Mouse (Mus musculus): ENCODE data around the gene Atl3.
"Not testable (repeated sequence)": the region's sequence is repeated elsewhere in the genome, so short reads cannot be mapped to it uniquely, and the experiment has no call there.

Gene Atl3

DNA sequence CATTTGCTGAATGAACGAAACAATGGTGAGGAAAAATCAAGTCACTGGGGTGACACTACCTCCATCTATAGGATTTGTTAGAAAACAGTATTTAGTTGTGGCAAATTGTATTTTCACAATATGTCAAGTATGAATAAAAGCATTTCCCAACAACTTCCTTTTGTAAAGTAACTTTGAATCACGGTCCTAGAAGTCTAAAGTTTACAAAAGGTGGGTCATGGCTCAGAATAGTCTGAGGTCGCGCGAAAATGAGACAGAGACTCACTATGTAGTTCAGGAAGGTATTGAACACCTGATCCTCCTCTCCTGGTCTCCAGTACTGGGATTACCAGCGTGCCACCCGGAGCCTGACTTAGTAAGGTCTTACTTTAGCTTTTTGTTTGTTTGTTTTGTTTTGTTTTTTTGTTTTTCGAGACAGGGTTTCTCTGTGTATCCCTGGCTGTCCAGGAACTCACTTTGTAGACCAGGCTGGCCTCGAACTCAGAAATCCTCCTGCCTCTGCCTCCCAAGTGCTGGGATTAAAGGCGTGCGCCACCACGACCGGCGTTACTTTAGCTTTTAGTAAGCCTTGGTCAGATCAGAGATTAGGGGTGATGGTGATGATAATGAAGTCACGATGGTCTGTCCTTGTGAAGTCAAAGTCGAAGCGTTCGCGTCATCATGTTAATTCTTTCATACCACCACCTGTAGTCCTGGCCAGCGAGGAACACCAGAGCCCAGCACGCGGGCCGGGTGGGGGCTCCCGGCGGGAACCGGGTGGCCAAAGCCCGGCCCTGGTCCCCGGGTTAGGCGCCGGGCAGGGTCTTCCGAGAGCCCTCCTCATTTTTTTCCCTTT lies at the start of gene Atl3:
Atl3 (plus strand) TSS at position 689 of the 835 bp plus-strand sequence.
- no peak for DNase-seq

DNA sequence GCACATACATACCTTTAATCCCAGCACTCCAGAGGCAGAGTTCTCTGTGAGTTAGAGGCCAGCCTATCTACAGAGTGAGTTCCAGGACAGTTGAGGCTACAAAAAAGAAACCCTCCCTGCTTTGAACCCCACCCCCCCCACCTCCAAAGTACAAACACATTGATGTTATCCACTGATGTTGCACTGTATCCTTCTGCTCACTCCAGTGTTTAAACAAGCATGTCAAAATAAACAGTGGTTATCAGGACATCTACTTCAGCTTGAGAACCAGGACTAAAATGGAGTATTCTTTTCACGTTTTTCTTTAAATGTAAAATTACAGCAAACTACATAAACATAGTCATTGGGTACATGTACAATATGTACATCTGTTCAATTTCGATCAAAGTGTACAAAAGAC lies 48.7 kb upstream of the Atl3 start:
- no peak for DNase-seq

DNA sequence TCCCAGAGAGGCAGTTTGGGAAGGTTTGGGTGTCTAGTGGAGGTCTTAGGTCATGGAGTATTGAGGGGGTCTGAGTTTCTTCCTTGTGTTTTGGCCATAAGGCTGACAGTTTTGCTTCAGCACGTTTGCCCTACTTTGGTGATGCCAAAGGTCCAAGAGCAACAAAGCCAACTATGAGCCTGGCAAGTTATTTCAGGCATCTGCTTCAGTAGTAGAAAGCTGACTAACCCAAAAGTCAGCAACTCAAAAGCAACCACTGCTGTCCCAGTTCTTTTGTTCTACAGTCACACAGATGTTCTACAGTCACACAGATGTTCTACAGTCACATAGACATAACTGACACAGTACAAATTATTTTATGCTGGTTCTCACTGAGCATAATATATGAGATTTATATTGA lies 48.2 kb upstream of the Atl3 start:
- peak in 1 of 2 experiments; percentile 16 for DNase-seq

DNA sequence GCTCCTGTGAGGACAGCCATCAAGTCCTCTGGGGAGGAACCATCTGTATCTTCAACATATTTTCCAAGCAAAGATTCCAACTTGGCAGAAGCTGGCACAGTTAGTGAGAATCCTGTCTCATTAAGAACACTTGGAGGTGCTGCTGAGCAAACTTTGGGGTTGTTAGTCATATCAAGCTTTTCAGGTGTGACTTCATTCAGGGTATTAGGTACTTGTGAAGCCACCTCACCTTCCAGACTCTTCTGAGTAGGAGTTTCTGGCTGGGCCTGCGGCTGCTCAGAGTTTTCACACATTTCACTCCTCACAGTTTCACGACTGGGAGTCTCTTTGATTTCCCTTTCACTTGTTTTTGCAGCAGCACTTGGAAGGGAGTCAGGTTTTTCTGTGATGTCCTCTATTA lies 37.0 kb upstream of the Atl3 start:
- peak in 1 of 2 experiments; percentile 10 for DNase-seq

DNA sequence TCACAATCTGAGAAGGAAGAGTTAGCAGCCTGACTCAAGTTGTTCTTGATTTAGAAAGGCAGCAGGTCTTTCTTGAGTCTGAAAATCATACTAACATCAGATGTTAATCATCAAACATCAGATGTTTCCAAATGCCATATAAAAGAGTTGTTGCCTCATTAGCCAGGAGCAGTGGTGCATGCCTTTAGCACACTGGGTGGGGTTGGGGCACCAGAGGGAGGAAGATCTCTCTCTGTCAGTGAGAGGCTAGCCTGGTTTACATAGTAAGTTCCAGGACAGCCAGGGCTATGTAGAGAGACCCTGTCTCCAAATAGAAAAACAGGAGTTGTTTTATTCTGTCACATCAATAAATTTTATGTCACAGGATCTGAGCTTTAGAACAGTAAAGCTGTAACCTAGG lies 34.9 kb upstream of the Atl3 start:
- peak; percentile 42 to 43 for DNase-seq

DNA sequence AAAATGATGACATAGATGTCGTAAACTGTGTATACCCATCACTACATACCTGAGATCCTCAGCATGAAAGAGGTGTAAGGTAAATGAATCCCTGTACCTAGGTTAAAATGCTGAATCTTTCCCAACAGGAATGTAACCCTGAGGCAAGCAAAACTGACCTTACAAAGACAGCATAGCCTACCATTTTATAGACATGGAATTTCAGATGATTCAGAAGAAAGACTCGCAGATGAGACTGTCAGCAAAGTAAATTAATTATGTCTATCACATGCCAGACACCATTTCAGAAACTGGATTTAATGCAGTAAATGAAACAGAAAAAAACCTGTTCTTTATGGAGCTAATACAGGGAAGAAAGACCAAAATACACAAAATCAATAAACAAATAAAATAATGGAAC lies 34.5 kb upstream of the Atl3 start:
- DNase-seq, result no peak

DNA sequence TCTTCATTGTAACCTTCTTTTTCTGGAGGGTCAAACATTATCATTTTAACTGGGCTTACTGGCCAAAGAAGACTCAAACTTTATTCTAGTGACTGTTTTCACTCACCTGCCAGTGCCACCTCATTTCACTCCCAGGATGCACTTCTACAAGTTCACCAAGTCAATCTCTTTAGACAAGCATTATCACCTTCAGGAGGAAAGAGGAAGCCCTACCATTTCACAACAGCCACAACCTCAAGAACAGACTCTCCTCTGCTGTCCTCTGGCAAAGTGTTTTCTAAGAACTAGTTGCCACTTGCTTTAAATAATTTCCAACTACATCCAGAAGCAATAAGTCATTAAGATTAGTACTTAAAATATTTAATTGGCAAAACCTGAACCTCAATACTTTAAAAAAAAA lies 25.9 kb upstream of the Atl3 start:
- DNase-seq, result no peak

DNA sequence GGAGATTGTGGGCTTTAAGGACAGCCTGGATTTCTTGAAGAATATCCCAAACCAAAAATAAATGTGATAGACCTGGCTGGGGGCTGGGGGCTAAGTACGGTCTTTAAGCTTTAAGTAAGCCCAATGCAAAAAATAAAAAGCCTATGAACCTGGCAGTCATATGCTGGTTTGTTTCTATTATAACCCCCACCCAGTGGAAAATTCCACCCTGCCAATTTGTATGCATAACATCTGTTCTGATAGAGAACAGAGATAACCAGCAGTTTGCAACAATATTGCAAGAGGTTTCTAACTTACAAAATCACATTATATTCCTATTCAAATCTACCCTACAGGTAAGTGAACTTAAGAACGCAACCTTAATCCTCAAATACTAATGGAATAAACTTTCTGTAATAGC lies 23.2 kb upstream of the Atl3 start:
- DNase-seq, result no peak

DNA sequence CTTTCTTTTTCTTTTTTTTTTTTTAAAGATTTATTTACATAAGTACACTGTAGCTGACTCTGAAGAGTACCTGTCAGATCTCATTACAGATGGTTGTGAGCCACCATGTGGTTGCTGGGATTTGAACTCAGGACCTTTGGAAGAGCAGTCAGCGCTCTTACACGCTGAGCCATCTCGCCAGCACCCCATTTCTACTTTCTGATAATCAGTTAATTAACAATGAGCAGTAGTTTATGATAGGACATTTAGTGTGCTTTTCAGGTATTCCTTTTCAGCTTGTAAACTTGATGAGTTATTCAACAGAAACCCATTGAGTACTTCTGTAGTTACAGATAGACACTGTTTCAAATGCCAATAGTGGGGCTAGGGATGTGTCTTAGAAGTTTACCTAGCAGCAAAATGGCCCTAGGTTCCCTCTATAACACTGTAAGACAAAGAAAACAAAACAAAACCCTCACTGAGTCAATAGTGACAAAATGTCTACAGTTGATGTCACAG lies 14.0 kb upstream of the Atl3 start:
- no peak for DNase-seq

DNA sequence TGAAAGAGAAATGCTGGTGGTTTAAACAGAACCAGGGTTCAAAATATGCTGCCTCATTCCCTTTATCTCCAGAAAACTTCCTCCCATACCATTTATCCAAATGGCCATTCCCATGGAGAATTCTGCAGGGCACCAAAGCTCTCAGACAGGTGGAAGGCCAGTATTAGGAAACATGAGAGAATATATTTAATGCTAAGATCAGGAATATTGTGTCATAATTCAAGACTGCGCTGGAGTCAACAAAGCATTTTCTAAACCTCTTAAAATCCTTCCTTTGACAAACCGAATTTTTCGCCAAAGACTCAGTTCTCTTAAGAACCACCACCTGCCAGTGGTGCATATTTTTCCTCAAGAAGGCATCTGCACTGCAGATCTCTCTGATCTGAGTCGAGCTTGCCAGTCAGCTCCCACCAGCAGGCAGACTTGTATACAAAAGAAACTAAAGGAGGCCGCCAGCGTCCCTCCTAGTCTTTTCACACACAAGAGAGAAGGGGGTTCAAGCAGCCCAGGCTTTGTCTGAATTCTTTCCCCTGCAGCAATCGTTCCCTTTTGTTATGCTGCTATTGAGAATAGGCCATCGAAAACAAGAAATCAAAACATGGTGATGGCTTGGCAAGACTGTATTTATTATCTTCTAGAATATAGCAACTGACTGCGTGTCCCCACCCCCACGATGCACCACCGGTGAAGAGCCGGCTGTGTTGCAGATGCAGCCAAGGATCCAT lies 12.1 kb upstream of the Atl3 start:
- DNase-seq, result peak in 1 of 2 experiments; percentile 49

DNA sequence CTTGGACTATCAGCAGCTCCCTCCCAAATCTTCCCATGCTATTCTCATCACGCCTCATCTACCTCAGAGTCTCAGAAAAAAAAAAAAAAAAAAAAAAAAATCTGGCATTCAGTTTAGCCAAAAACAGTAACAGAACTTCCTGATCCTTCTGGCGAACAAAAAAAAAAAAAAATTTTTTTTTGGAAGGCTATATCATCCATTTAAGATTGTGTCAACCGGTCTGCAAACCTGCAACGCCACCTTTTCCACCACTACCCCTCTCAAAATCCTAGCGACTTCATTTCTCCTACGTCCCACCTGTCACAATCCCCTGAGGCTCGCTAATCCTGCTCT lies 11.6 kb upstream of the Atl3 start:
- no peak for DNase-seq

DNA sequence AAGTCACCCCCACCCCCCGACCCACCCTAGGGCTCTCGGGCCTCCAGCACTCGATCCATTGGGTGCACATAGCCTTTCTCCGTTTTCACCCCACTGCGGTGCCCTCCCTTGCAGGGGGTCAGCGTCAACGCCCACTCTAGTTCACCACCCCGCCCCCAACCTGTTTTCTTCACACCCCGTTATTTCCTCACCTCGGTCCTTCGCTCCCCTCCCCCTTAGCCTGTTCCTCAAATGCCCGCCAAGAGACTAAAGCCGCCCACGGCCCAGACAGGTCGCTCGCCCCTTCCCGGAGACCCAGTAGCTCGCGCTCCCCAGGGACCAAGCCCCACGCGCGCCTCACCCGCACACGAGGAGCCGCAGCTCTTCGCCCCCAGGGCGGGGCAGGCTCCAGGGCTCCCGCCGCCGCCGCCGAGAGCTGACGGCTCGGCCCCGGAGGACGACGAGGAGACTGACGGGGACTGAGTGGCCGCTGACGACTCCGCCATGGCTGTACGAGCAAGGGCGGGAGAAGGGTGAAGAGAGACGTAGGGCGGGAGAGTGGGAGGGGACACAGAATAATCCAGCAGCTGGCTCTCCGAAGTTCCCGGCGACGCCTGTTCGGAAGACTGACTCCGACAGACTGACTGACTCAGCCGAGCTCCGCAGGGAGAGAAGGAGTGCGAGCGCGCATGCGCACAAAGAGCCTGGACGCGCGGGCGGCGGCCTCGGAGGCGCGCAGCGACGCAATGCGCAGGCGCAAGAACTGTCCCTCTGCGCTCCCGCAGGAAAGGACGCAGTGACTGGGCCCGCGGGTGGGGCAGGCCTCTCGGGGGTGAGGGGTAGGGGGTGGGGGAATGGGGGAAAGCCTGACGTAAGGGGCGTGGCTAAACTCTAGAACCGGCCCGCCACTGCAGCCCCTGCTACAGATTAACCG lies 11.0 kb upstream of the Atl3 start, which contains the start of gene Rtn3:
Rtn3 (minus strand) TSS at position 683 of the 913 bp plus-strand sequence.
- DNase-seq, result peak; percentile 97 to 99

DNA sequence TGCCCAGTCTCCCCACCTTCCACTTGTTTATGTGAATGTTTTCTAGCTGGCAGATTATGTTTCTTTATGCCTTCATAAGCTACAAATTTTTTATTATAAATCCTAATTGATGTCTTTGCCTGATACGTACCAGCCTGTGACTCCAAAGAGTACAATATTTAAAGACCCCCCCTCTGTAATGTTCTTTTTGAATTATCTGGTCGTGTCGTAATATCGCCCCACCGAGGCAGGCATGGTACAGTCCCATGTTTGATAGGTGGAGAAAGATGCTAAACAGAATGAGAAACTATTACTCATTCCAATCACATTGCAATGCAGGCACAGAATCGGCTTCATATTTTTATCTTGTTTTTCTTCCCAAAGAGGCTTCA lies 10.3 kb upstream of the Atl3 start:
- DNase-seq, result no peak

DNA sequence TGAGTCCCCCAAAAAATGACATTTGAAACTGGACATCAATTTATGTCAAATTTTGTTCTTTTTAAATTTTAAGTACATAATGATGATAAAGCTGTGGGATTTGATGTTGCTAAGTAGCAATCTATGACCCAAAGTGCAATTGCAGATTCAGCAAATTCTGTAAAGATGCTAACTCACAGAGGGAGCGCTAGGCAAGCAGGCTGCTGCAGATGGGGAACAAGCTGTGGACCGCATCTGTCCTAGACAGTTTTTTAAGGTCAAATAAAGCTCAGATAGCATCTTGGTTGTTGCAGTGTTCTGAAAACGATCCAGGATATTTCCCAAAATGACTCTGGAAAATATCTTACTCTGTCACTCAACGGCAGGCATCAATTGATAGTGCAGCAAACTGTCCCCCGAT lies 9.8 kb upstream of the Atl3 start:
- no peak for DNase-seq

DNA sequence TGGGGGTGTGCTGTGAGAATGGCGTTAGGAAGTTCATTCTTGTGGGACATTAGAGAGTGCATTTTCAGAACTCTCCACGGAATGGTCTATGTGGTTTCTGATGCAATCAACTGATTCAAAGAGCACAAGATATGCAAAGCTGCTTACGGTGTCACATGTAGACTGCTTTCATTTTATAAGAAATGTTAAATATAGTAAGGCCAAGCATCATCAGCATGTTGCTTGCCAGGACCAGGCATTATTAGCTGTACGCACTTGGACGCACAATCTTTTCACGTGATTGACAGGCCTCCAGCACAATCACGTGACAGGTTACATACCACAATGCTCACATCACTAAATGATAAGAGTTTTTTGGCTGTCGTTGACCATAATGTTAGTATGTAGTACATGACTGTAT lies 6.2 kb upstream of the Atl3 start:
- DNase-seq, result no peak

DNA sequence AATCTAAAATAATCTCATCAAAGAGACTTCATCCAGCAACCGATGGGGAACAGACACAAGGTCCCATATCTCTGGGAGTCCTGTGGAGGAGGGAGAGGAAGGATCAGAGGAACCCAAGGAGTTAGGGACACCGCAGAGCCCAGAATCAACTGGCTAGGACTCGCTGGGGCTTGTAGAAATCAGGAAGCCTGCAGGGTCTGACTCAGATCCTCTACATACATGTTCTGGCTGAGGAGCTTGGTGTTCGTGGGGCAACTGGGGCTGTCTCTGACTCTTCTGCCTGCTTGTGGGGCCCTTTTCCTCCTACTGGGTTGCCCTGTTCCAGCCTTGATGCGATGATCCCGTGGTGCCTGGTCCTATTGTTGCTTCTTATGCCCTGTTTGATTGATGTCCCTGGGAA lies 1.9 kb upstream of the Atl3 start:
- DNase-seq, result no peak

DNA sequence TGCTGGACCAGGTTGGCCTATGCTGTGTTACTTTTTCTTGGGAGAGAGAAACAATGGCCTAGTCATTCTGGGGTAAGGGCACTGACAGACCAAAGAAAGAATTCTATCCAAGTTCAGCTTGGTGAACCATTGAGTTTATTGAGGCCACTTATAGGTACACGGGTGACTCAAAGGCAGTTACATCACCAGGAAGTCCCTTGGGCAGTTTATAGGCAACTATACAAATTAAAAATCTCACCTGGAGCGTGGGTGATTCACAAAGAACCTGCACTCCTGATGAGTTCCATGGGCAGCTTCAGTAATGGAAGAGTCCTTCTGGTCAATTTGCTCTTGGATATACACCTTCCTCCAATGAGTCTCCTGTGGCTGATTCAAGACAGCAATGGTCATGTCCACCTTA lies 1.2 kb upstream of the Atl3 start:
- no peak for DNase-seq

DNA sequence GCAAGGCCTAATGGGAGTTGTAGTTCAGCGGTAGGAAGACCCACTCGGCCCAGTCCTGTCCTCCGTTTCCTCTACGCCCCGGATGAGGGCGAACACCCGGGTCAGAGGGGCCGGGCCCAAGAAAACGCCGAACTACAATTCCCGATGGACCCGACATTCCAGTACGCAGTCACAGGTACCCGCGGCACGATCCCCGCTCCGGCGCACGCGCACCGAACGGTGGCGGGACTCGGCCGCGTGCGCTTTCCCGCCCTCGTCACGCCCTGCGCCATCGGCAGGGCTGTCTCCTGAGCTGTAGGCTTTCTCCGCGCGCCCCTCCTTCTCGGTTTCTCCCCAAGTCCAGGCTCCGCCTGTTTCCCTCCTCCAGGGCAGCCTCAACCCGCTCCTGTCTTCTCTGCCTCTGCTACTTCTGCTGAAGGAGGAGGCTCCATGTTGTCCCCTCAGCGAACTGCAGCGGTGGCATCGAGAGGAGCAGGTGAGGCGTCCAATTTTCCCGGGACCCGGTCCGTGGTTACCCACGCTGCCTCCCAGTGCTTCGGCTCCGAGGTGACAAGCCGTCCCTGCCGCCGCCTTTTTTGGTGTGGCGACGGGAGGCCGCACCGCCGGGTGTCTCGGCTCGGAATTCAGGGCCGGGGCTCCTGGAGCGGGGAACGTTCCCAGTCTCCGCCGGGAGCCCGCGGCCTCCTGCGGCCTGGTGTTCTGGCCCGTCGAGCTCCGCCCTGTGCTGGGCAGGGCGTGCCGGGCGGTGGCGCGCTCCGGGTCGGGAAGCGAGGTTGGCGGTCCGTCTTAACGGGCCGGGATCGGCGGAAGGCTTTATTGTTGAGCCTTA lies 561 bp downstream of the Atl3 start:
- DNase-seq, result peak; percentile 96 to 98

DNA sequence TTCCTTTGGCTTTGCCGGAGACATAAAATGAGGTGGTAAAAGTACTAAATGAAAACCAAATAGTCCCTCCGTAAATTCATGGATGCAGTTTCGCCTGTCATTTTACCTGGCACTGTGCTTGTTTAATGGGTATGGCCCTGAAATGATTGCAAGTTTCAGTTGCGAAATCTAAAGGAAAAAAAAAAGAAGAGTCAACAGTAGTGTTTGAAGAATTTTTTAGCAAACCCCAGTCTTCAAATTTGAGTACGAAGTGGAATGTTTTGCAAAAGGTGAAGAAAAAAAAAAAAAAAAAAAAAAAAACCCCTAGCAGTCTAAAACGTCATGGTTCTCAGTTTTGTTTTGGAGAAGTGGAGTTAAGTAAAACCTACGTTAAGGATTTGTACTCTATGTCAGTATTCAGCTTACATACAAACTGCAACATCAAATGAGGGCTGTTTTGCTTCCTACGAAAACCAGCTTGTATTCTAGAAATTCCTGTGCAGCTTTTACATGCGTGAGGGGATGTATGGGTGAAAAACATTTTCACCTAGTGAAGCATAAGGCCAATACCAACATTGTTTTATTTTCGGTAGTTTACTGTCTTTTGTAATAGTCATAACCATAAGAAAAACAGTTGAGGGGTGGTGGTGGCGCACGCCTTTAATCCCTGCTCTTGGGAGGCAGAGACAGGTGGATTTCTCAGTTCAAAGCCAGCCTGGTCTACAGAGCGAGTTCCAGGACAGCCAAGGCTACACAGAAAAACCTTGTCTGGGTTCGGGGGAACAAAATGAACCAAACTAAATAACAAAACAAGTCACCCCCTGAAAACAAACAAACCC lies 1.6 kb downstream of the Atl3 start:
- no peak for DNase-seq

DNA sequence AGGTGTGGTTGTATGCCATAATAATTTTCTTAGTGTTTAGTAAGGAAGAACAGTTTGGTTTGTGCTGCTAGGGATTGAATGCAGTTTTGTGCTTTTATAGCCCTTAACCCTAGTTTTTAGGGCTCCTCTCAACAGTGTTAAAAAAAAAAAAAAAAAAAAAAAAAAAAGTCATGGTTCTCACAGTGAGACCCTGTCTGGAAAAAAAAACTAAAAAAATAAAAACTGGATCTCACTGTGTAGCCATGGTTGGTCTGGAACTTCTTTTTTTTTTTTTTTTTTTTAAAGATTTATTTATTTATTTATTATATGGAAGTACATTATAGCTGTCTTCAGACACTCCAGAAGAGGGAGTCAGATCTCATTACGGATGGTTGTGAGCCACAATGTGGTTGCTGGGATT lies 2.2 kb downstream of the Atl3 start:
- DNase-seq, result not testable (repeated sequence)

DNA sequence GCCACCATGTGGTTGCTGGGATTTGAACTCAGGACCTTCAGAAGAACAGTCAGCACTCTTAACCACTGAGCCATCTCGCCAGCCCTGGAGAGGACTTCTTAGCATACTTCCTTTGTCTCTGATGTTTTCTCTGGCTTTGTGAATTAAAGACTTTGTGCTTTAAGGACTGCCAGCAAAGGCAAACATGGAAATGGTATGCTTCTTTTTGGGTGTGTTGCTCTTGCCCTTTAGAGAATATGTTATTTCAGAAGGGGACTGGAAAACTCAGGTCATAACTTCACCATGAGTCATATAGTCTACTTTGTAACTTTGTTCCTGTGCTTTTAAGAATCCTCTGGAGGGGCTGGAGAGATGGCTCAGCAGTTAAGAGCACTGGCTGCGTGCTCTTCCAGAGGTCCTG lies 5.0 kb downstream of the Atl3 start:
- DNase-seq, result no peak

Data from kidney, postnatal 36 days (tissue).